9 mouse cellular contexts compared by ENCODE assay signal in the genomic region with DNA sequence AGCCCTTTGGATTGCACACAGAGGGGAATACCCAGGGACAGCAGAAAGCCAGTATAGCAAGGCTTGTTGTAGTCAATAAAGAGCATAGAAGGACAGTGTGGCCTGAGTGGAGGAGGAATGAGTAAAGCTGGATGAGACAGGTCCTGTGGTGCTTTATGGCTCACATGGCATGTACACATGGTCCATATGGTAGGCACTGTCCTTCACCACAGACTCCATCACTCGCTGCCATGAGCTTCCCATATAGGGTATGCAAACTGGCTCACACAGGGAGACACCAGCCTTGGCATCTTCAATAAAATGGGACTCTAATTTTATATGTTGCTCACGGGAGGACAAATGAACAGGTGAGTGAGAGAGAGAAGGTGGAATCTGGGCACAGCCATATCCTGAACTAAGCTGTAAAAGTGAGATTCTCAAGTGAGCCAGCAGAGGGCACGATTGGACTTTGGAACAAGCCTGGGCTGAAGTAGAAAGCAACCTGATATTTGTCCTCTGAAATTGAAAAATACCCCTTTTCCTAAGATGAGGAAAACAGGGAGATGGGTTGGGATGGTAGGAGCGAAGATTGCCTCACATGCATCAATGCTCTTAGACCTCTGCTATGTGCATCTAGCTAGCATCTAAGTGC. TPM values are rescaled to one million over a fixed set of nuclear protein-coding genes. Genes with fewer than 3 reads are reported as not detected.
DNase-seq lines count a peak whose midpoint lies in the region; ATAC-seq lines count a peak whose summit lies in the region.
"Had no signal": no experiment of that assay in that cellular context is flagged by ENCODE, and none has a peak within 500 bp of the region (broad histone marks: within the 10 kb centered on the region; RNA-seq: fewer than 3 reads in every experiment).

No protein-coding gene starts in this region.

- no peaks in the 10 kb centered on the region for H3K4me1 ChIP-seq in forebrain, embryonic 11.5 days (replicated peaks; ENCODE audit: control insufficient read depth, insufficient read depth, low read length)
- peaks cover 3% of the 10 kb centered on the region; the same call in 1 of the 2 replicates for H3K4me1 ChIP-seq in midbrain, embryonic 16.5 days (ENCODE audit: control insufficient read depth, insufficient read depth, low read length)
- H3K4me1 ChIP-seq: limb, embryonic 12.5 days had no signal

- no peak overlapping the region for H3K27ac ChIP-seq in forebrain, embryonic 11.5 days (ENCODE audit: low read depth, low read length)
- H3K27ac ChIP-seq in midbrain, embryonic 16.5 days (ENCODE audit: low read length): no peak overlapping the region
- H3K27ac ChIP-seq: limb, embryonic 12.5 days had no signal

- no peak for ATAC-seq in forebrain, embryonic 11.5 days (replicated peaks; ENCODE audit: low FRiP score)
- ATAC-seq in midbrain, embryonic 16.5 days: peak; percentile 78; the same call in 1 of the 2 replicates

- no peak overlapping the region for H3K9ac ChIP-seq in forebrain, embryonic 11.5 days (ENCODE audit: low read length)
- no peak overlapping the region for H3K9ac ChIP-seq in midbrain, embryonic 16.5 days (ENCODE audit: low read depth, low read length)
- H3K9ac ChIP-seq: limb, embryonic 12.5 days had no signal

- H3K27me3 ChIP-seq in forebrain, embryonic 11.5 days (ENCODE audit: control insufficient read depth, insufficient read depth, low read length): no peaks in the 10 kb centered on the region
- no peaks in the 10 kb centered on the region for H3K27me3 ChIP-seq in midbrain, embryonic 16.5 days (ENCODE audit: control insufficient read depth, insufficient read depth, low read depth, low read length)
- H3K27me3 ChIP-seq: limb, embryonic 12.5 days had no signal

- WGBS in forebrain, embryonic 11.5 days: 34% methylated on average over 4 of the region's 4 CpGs
- WGBS in midbrain, embryonic 16.5 days: 34% methylated on average over 4 of the region's 4 CpGs

- no peaks in the 10 kb centered on the region for H3K9me3 ChIP-seq in forebrain, embryonic 11.5 days (ENCODE audit: control insufficient read depth, low read length)
- H3K9me3 ChIP-seq in midbrain, embryonic 16.5 days (replicated peaks; ENCODE audit: control insufficient read depth, low read length, poor library complexity, severe bottlenecking): no peaks in the 10 kb centered on the region
- H3K9me3 ChIP-seq: limb, embryonic 12.5 days had no signal

- H3K4me2 ChIP-seq in forebrain, embryonic 11.5 days (ENCODE audit: low read depth, low read length, severe bottlenecking): no peak overlapping the region
- no peak overlapping the region for H3K4me2 ChIP-seq in midbrain, embryonic 16.5 days (ENCODE audit: low read length)
- H3K4me2 ChIP-seq: limb, embryonic 12.5 days had no signal

- H3K4me3 ChIP-seq in forebrain, embryonic 11.5 days (ENCODE audit: low read depth, low read length): no peak overlapping the region
- H3K4me3 ChIP-seq in midbrain, embryonic 16.5 days (ENCODE audit: low read depth, low read length): no peak overlapping the region
- H3K4me3 ChIP-seq: limb, embryonic 12.5 days had no signal

- H3K36me3 ChIP-seq in forebrain, embryonic 11.5 days (ENCODE audit: control insufficient read depth, insufficient read depth, low read length): no peaks in the 10 kb centered on the region
- H3K36me3 ChIP-seq in midbrain, embryonic 16.5 days (ENCODE audit: control insufficient read depth, insufficient read depth, low read length): no peaks in the 10 kb centered on the region
- H3K36me3 ChIP-seq: limb, embryonic 12.5 days had no signal

- intact Hi-C loops in left cerebral cortex, postnatal 25 days (cut with DNase I): loop anchor here (1.0 to 10.0 kb wide), 5 partner anchors 138 to 458 kb away; no protein-coding TSS in a partner anchor

- DNase-seq in heart, adult 8-10 months (ENCODE audit: low spot score): peak; percentile 56
- DNase-seq in heart, adult 11 months: no peak
- peak; percentile 36 for DNase-seq in brain, embryonic 18.5 days (ENCODE audit: low read depth, low spot score)
- peak; percentile 72 for DNase-seq in forebrain, embryonic 11.5 days (ENCODE audit: low spot score)
- peak; percentile 23 for DNase-seq in induced T-regulatory cell, adult 2 months (ENCODE audit: low read depth)
- peak; percentile 74 to 77 for DNase-seq in left cerebral cortex, postnatal 25 days (ENCODE audit: low spot score in 2 of 2)
- DNase-seq in thymus, postnatal 0 days (ENCODE audit: low spot score): peak; percentile 10

RNA-seq across cellular contexts. Expression of a gene that starts 41.9 kb away (rescaled TPM):
- total RNA-seq in heart, adult 8-10 months (2022): not detected
- 1.0 and 1.2 TPM in 2 replicates for polyA plus RNA-seq in forebrain, embryonic 11.5 days (2014; fragmentation: Nextera tagmentation; extraction: Ambion mirVana)
- 1 to 10 TPM; 3.3 to 8.9 TPM for total RNA-seq in left cerebral cortex, postnatal 25 days (2021)
- polyA plus RNA-seq in midbrain, embryonic 16.5 days (2015; fragmentation: Nextera tagmentation; extraction: Ambion mirVana): 6.6 and 9.6 TPM in 2 replicates
- 0.48 and 0.51 TPM in 2 replicates for polyA plus RNA-seq in thymus, postnatal 0 days (2015; fragmentation: Nextera tagmentation; extraction: Ambion mirVana)
- polyA plus RNA-seq: limb, embryonic 12.5 days had no signal
